Mouse (Mus musculus): ENCODE measurements around the gene Mllt3.

DNA sequence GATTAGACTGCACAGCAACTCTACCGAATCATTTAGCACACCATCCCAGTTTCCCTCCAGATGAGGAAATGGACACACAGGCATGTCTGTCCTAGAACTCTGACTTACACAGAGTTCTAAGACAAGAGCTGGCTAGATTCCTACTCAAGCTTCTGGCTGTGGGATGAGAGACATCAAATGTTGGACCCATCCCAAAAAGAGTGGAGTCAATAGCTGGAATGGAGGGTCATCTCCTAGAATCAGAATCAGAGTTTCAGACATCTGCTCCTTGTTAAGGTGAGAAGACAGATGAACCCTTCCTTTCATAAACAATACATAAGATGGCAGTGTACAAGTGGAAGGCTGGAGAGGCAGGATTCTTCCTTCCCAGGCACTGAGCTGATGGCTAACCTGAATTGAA lies 214.9 kb downstream of the Mllt3 start:
- TF ChIP-seq CTCF (conservative IDR thresholded peaks at IDR 0.05; ENCODE audit: low read length) (no peak), NANOG (IDR thresholded peaks at IDR 0.05; ENCODE audit: borderline replicate concordance, low read length) (no peak), POU5F1 (IDR thresholded peaks at IDR 0.05; ENCODE audit: borderline replicate concordance, low read length) (no peak)
